Mouse (Mus musculus) embryo, embryonic 9.5 days (tissue): ENCODE measurements at regions not wholly inside any gene's neighbourhood (a gene's known extent, or its start where the extent isn't known, plus 50 kb on each side); places are given as distances from the start of the nearest gene placed in this dataset.

Source experiments
- DNase-seq: peaks from one replicate; pipeline ENCODE4 v3.0.0-alpha.2; 2017; ENCODE audit errors: extremely low spot score

GRCm38 (mm10) chr3:143806940-143807339, 398.1 kb downstream of the Lmo4 start:
- no peak for DNase-seq

- DNase-seq: no peak
Measured at GRCm38 (mm10) chr3:143797850-143798249, 407.2 kb downstream of the Lmo4 start.

DNA sequence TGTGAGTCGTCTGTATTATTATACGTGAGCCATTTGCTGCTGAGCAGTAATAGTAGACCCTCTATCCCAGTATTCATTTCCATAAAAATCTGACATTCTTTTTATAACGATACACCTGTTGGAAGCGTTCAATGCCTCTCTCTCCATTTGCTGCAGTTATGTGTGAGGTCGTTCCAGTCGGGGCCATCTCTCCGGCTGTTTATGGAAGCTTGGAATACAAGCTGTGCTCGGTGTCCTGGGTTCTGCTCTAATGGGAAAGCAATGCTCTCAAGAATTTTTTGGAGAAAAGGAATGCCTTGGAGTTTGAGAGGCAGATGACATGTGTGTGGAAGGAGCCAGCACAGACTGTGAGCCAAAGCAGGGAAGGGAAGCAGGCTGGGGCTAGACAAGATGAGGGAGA, 414.1 kb downstream of the Lmo4 start:
- no peak for DNase-seq

GRCm38 (mm10) chr3:143789932-143790570, 415.0 kb downstream of the Lmo4 start:
- DNase-seq: no peak

DNA sequence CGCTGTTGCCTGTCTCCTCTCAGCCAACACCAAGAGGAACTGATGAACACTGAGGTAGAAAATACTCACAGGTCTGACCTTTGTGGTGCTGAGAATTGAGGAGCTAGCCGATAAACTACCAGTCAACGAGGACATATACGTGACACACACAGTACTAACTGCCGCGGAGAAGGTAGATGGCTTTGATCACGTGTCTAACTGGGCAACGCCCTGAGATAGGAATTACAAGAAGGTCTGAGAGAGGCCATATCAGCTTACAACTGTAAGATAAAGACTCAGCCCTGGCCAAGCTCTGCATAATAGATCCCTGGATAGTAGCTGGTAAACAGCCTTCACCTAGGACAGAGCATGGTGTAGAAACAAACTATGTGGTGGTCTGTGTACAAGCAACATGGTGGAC, 418.1 kb downstream of the Lmo4 start:
- no peak for DNase-seq

- no peak for DNase-seq
Measured at GRCm38 (mm10) chr3:143784353-143784791, 420.6 kb downstream of the Lmo4 start.

DNA sequence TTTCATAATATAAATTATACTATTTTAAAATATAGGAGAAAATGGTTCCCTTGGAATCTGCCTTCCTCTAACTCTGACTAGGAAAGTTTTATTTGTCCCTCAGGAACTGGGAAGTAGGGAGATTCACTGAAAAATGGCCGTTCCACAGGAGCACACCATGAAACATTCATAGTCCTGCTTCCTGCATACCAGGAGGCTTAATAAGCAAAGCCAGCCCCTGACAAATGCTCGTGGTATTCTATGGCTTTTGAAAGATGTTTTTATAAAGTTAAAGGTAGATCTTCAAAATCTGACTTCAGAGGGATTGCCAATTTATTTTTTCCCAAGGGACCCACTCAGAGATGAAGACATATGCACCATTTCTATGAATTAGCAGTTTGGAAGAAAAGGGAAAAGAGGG, 426.9 kb downstream of the Lmo4 start:
- DNase-seq: no peak

- DNase-seq: no peak
Measured at GRCm38 (mm10) chr3:143759337-143759736, 445.7 kb downstream of the Lmo4 start.

DNA sequence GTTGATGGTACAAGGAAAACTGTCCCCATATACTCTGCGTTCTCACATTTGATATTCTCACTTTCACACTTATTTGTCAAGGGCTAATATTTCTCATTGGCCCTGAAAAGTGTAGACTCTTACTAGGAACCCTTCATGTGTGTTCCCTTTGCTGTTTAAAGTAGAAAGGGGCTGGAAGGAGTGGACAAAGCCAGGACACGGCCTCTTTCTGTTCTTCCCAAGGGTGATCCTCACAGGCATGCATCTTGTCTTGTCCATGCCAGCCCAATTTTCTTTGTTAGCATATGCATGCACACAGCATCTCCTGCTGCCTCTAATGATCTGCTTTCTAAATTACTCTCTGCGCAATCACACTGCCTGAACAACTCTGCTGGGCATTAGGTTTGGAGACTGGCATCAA, 451.8 kb downstream of the Lmo4 start:
- no peak for DNase-seq

DNA sequence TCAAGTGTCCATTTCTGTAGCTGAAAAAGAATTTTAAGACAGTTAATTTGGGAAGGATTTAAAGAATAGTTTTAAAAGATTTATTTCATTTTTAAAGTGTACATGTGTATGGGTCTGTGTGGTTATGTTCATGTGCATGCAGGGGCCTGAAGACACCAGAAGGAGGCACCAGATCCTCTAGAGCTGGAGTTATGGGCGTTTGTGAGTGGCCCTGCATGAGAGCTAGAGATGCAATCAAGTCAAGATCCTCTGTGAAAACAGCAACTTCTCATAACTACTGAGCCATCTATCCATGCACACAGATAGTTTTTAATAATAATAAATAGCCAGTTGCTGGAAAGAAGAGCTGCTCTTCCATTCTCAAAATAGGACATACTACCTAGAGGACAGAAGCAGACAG, 452.4 kb downstream of the Lmo4 start:
- no peak for DNase-seq

DNA sequence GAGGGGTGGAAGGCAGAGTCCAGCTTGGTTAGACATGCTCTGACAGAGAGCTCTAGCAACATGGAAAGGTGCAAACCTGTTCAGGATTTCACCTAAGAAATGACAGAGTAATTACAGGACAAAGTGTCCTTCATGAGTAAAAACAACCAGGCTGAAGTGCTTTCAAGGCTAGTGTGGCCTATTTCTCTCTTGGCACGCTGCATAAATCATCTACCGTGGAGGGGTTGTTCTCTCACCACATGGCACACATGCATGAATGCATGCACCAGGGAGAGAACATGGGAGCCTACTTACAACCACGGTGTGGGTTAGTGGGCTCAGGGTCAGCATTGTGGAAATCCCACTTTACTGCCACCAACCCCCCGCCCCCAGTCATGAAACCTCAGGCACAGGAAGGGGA, 454.9 kb downstream of the Lmo4 start:
- DNase-seq: no peak

DNA sequence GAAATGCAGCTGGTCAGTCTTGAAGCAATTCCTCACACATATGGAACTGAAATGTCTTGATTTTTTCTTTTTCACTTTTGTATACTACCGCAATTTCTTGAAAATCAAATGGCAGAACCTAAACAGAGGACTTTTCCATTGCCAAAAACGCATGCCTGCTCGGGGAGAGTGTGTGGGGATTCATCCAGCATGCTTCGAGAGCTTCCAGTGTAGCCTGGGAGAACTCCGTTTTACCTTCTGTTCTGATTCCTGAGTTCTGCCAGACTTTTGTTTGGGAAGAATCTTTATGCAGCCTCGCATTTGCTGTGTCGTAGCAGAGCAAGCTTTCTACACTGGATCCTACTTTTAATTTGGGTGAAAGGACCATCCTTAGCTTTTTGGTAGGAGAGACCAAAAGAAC, 461.4 kb downstream of the Lmo4 start:
- no peak for DNase-seq

DNA sequence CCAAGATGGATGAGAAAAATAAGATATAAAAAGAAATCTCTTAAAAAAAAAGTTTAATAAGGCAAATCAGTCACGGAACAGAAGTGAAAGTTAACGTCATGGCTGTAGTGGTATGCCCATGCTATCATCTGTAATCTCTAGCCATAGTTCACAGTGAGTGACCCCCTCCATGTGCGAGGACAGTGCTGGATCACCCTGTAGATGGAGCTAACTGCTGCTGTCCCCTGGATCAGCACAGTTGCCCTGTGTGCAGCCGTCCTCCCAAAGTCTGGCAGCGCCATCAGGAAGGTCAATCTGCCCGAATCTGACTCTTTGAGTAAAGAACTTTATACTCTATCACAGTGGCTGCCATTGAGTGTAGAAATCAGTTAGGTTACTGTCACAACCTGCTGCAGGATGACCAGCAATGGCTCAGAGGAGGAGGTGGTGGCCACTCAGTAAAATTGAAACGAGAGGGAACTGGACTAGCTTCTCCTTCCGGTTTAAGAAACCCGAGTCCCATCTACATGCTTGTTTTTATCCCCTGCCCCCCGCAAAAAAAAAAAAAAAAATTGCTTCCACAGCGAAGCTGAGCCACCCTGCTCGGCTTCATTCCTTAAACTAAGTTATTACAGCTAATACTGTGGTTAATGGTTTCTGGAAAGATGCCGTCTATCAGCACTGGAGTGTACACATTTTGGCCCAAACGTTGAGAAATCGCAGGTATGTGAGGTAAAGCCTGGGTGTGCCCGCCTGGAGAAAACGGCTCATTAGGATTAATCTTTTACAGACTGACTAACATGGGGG, 462.0 kb downstream of the Lmo4 start:
- DNase-seq: no peak

- DNase-seq: no peak
Measured at GRCm38 (mm10) chr3:143738676-143739075, 466.3 kb downstream of the Lmo4 start.

GRCm38 (mm10) chr3:143737844-143738243, 467.2 kb downstream of the Lmo4 start:
- no peak for DNase-seq

GRCm38 (mm10) chr3:143736651-143737398, 468.2 kb downstream of the Lmo4 start:
- no peak for DNase-seq

DNA sequence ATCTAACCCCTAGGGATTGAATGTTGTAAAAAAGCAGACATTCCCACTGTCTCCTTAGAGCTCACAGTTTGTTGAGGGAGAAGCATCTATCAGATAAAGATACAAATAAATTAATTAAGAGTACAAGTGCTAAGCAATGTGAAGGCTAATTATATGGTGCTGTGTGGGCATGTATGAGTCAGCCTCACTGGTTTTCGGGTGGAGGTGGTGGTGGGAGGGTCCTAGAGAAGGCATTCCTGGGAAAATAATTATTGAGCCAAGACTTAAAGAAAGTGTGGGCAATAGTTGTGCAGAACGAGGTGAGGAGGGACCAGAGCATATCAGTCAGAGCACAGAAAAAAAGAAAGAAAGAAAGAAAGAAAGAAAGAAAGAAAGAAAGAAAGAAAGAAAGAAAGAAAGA, 470.2 kb downstream of the Lmo4 start:
- no peak for DNase-seq

DNA sequence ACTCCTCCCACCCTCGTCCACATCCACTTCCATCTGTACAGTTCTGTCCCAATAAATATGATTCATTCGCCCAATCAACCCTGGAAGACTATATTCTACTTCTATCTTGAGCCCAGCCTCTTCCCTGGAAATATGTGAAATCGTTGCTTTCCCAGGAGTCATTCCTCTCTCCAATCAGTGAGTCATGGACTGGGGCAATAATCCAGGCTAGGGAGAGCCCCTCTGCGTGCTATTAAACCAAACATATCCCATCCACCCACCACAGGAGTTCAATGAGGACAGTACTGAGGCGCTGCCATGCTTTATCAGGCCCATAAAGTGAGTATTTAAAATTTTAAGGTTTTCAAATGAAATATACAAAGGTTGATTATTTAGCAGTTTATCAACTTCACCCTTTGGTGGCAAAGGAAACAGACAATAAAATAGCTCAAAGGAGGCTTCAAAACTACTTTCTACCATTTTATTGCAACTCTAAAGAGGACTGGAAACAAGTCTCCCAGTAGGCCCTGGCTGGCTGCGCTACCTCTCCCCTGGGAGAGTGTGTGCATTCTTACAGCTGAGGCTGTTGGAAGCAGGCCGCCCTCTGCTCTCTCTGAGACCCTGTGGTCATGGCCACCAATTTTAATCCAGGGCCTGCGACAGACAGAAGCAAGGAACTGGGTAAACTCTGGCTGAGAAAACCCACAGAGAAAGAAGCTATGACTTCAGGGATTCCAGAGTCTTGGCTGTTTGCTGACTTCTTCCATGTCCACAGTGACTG, 471.9 kb downstream of the Lmo4 start:
- no peak for DNase-seq

DNA sequence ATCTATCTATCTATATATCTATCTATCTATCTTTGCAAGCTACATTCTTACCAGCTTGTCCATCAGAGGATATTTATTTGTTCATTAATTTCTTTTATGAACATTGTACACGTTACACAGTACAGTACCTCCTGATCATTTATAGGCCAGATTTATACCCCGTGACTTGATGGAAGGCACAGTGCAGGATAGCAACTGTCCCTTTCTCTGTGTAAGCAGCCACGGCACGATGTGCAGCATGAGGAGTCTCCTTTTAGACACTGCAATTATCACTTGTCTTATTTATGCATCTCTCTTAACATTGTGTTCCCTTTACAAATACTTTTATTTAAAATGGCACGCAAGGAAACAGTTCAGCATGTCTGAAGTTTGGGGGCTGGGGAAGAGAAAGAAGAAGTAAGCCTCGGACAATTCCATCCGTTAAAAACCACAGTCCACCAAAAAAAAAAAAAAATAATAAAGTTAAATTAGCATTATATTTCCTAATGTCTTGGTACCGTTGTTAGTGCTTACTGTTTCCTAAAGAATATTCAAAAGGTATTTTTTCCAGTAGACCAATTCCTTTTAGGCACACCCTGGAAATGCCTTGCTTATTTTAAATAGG, 475.4 kb downstream of the Lmo4 start:
- DNase-seq: no peak

- DNase-seq: no peak
Measured at GRCm38 (mm10) chr3:143722571-143722970, 482.4 kb downstream of the Lmo4 start.

DNA sequence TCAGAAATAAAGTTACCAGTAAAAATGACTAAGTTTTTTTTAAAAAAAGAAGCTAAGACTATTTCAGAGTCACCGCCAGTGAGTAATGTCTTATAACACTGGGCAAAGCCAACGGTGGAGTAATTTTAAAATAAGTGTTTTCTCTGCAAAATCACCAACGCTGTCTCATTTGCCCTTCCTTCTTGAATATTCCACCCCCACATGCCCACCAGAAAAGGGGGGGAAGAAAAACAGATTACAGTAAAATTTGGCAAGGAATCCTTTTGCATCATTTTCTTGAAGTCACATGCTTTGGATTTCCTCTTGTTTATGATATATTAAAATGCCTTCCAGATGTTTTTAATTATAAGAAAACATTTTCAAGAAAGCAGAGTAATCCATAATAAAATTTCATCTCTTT, 482.9 kb downstream of the Lmo4 start:
- DNase-seq: no peak

- DNase-seq: no peak
Measured at GRCm38 (mm10) chr3:143713183-143713582, 491.8 kb downstream of the Lmo4 start.
